Mouse (Mus musculus) neural tube, embryonic 12.5 days (tissue): ENCODE measurements at regions not wholly inside any gene's neighbourhood (a gene's known extent, or its start where the extent isn't known, plus 50 kb on each side); places are given as distances from the start of the nearest gene placed in this dataset.

Experiments used
- ATAC-seq: fragments of 200-750 bp; cut with Nextera tagmentation; 2 replicates; pipeline ENCODE4 v1.8.0; 2017; ENCODE audit warnings: low read depth, mild to moderate bottlenecking, moderate TSS enrichment, moderate library complexity; ENCODE audit not compliant: low FRiP score
- H3K27ac ChIP-seq: fragments of 300-500 bp; sonication (generic); 2 replicates; pipeline ENCODE4 v1.5.1; 2016
- H3K27me3 ChIP-seq: fragments of 300-500 bp; sonication (generic); replicated peaks from 2 replicates; pipeline ENCODE4 v1.6.1; 2016; ENCODE audit warnings: mild to moderate bottlenecking
- H3K36me3 ChIP-seq: fragments of 300-500 bp; sonication (generic); 2 replicates; pipeline ENCODE4 v1.6.1; 2016; ENCODE audit warnings: mild to moderate bottlenecking
- H3K4me1 ChIP-seq: fragments of 300-500 bp; sonication (generic); 2 replicates; pipeline ENCODE4 v1.6.1; 2016
- H3K4me2 ChIP-seq: fragments of 300-500 bp; sonication (generic); replicated peaks from 2 replicates; pipeline ENCODE4 v1.6.1; 2016; ENCODE audit warnings: mild to moderate bottlenecking
- H3K4me3 ChIP-seq: fragments of 300-500 bp; sonication (generic); 2 replicates; pipeline ENCODE4 v1.5.1; 2016
- H3K9ac ChIP-seq: fragments of 300-500 bp; sonication (generic); 2 replicates; pipeline ENCODE4 v1.6.1; 2016; ENCODE audit warnings: mild to moderate bottlenecking
- H3K9me3 ChIP-seq: fragments of 300-500 bp; sonication (generic); 2 replicates; pipeline ENCODE4 v1.6.1; 2016; ENCODE audit warnings: mild to moderate bottlenecking
- WGBS: fragments of 180-500 bp; shearing (Covaris S2); methylation state at CpG from one replicate; pipeline ENCODE4 v1.1.7; 2016; 5-methylcytosine and 5-hydroxymethylcytosine counted together

DNA sequence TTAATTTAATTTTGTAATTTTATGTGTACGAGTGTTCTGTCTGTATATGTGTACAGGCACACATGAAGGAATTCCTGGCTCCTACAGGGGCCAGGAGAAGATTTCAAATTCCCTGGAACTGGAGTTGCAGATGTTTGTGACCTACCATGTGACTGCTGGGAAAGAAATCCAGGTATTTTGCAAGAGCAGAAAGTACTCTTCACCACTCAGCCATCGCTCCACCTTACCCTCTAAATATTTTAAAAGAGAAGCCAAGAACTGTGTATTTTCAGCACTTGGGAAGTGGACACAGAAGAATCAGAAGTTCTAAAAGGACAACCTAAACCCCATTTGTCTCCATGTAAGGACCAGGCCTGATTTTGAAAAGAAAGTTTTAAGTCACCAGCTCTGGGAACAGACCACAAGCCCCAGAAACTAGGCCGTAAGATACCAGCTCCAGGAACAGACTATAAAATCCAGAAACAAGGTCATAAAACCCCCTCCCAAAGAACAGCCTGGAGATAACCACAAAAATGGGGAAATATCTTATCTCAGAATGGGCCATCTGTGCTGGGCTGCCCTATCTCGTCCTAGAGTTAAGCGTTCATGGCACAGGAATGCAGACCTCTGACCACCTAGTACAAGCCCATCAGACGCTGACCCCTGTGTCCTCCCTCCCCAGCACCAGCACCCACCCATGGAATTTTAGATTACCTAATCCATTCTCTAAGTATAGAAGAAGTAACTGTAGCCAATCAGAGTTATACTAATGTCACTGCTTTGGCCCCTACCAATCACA is 178.8 kb upstream of the Dyrk2 start:
- 91% methylated on average over 6 of the region's 6 CpGs for WGBS

DNA sequence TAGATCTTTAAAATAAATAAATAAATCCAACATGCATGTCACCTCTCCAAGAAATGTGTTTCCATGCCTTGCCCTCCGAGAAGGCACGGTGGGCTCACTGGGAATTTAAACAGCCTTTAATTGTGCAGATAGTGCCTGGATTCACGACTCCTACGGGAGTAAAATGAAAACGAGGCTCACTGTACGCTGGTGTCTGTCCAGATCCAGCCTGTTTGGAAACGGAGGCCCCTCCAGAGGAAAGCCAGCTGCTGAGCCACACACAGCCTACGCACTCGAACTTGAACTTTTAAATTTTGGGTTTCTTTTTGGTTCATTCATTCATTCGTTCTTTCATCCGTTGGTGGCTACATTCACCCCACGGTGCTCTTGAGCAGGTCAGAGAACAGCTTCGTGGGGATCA is 175.1 kb upstream of the Dyrk2 start:
- Histone ChIP-seq H3K4me2 (no peak overlapping the region), H3K9me3 (no peaks in the 10 kb centered on the region), H3K4me1 (0 out of 2 replicates have a peak, but pooled peaks cover 2% of the 10 kb centered on the region), H3K27ac (no peak overlapping the region), H3K27me3 (no peaks in the 10 kb centered on the region), H3K9ac (no peak overlapping the region), H3K4me3 (no peak overlapping the region), H3K36me3 (no peaks in the 10 kb centered on the region)
- no peak for ATAC-seq
- WGBS, result 80% methylated on average over 13 of the region's 13 CpGs

More for the DNA sequence above, 178.8 kb upstream of the Dyrk2 start:
- no peak overlapping the region for H3K9ac ChIP-seq
- no peaks in the 10 kb centered on the region for H3K27me3 ChIP-seq
- H3K27ac ChIP-seq, result no peak overlapping the region
- H3K4me2 ChIP-seq, result no peak overlapping the region
- H3K9me3 ChIP-seq, result no peaks in the 10 kb centered on the region
- H3K4me1 ChIP-seq, result no peaks in the 10 kb centered on the region; the same call in 1 of the 2 replicates
- no peaks in the 10 kb centered on the region for H3K36me3 ChIP-seq
- no peak for ATAC-seq
- H3K4me3 ChIP-seq, result no peak overlapping the region

DNA sequence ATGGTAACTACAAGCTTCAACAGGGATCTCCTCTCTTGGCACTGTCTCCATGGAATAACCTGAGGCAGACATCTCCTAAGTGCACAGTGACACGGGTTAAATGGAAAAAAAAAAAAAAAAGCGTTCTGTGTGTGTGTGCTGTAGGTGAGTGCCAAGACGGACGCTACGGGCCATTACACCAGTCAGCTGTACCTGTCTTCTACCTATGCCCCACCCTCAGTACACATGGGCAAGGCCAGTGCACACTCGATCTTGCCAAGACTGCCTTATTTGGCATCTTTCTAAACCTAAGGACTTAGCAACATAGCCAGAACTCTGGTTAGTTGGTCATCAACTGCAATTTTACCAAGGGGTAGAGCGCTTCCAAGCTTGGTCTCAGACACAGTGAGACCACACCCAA is 173.1 kb upstream of the Dyrk2 start:
- Histone ChIP-seq H3K27ac (no peak overlapping the region), H3K36me3 (no peaks in the 10 kb centered on the region), H3K4me2 (no peak overlapping the region), H3K9me3 (no peaks in the 10 kb centered on the region), H3K4me3 (no peak overlapping the region), H3K9ac (no peak overlapping the region), H3K4me1 (0 out of 2 replicates have a peak, but pooled peaks cover 2% of the 10 kb centered on the region), H3K27me3 (no peaks in the 10 kb centered on the region)
- ATAC-seq, result no peak
- 97% methylated on average over 7 of the region's 7 CpGs for WGBS

DNA sequence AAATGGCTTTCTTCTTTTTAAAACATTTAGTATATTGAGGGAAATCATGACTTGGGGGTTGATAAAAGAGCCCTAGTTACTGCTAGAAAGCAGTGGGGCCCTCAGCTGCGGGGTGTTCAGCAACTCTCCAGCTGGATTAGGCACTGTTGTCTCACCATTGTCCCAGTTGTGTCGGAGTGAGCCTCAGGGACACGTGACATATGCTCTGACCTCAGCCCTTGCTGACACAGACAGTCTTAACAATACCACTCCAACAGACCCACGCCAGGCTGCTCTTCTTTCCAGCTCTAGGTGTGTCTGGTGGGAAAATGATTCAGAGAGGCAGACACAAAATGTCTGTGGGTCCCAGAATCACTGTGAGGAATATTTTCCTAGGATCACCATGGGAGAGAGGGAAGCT is 170.2 kb upstream of the Dyrk2 start:
- Histone ChIP-seq H3K27ac (no peak overlapping the region), H3K27me3 (no peaks in the 10 kb centered on the region), H3K9ac (no peak overlapping the region), H3K9me3 (no peaks in the 10 kb centered on the region), H3K4me1 (0 out of 2 replicates have a peak, but pooled peaks cover 2% of the 10 kb centered on the region), H3K4me3 (no peak overlapping the region), H3K4me2 (no peak overlapping the region), H3K36me3 (no peaks in the 10 kb centered on the region)
- 21% methylated on average over 4 of the region's 4 CpGs for WGBS
- no peak for ATAC-seq

DNA sequence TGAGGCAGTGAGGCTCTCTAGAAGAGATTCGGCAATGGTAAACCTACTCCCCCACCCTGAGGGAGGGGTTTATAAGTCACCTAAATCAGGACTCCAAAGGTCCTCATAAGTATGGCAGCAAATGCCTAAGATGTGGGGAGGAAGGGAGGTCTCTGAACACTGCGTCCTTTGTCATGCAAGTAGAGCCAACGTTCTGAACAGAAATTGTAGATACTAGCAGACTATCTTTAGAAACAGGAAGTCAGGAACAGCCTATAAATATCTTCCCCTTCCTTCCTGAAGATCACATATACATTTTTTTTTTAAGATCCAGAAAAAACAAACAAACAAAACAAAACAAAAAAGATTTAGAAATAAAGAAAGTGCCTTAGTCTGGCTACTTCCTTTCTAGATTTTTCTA is 169.7 kb upstream of the Dyrk2 start:
- H3K9me3 ChIP-seq, result no peaks in the 10 kb centered on the region
- no peak overlapping the region for H3K27ac ChIP-seq
- H3K9ac ChIP-seq, result no peak overlapping the region
- H3K27me3 ChIP-seq, result no peaks in the 10 kb centered on the region
- H3K36me3 ChIP-seq, result no peaks in the 10 kb centered on the region
- H3K4me1 ChIP-seq, result 0 out of 2 replicates have a peak, but pooled peaks cover 2% of the 10 kb centered on the region
- ATAC-seq, result no peak
- H3K4me3 ChIP-seq, result no peak overlapping the region
- WGBS, result 70% methylated on average over 3 of the region's 3 CpGs
- H3K4me2 ChIP-seq, result no peak overlapping the region

DNA sequence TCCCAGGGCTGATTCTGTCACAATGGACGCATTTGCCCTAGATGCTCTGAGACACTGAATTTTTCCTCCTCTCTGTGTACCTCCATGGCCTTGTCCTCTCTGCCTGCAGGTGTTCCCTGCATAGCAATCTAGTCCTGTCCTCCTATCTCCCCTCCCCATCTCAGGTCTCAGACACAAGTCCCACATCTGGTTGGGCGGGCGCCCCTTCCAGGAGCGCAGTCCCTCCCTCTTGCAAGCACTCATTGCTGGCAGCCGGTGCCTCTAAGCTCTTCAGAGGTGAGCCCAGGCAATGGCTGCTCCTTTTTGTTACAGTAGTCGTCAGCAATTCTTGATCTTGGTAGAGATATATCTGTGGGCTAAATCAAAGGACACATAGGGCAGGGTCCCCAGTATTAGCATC is 169.0 kb upstream of the Dyrk2 start:
- Histone ChIP-seq H3K4me1 (0 out of 2 replicates have a peak, but pooled peaks cover 2% of the 10 kb centered on the region), H3K27ac (no peak overlapping the region), H3K9me3 (no peaks in the 10 kb centered on the region), H3K4me2 (no peak overlapping the region), H3K4me3 (no peak overlapping the region), H3K27me3 (no peaks in the 10 kb centered on the region), H3K36me3 (no peaks in the 10 kb centered on the region), H3K9ac (no peak overlapping the region)
- no peak for ATAC-seq
- 94% methylated on average over 6 of the region's 6 CpGs for WGBS

DNA sequence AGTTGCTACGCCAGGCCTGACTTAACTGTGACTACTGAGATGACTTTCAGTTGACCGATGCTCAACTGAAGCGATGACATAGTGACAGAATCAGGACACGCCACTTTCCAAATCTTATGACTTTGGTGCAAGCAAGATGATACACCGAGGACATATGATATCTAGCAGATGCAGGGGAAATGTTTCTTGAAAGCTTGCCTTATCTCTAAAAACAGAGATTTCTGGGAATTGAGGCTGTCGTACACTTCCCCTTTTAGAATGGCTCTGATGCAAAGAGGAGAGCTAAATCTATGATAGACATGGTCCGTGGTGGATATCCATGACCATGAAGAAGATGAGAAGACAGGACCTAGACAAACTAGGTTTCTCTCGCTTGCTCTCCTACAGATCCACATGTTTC is 167.8 kb upstream of the Dyrk2 start:
- Histone ChIP-seq H3K4me3 (no peak overlapping the region), H3K36me3 (no peaks in the 10 kb centered on the region), H3K27me3 (no peaks in the 10 kb centered on the region), H3K9me3 (no peaks in the 10 kb centered on the region), H3K27ac (no peak overlapping the region), H3K9ac (no peak overlapping the region), H3K4me1 (0 out of 2 replicates have a peak, but pooled peaks cover 2% of the 10 kb centered on the region), H3K4me2 (no peak overlapping the region)
- WGBS, result 94% methylated on average over 8 of the region's 8 CpGs
- ATAC-seq, result no peak

DNA sequence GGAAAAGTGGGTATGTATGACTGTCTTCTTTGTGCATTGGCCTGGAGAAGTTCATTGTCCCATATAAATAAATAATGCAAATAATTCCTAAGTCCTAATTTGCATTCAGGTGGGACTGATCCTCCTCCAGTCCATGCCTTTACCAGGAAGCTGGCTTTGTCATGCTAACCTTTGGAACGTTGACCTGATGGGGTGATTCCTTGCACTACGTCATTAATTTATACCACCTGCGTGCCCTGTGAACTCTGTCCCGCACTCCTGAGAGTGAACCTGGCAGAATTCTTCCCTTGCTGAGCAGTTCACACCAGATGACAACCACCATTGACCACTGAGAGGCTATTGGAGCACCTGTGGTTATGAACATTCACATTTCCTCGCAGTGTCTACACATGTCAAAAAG is 165.9 kb upstream of the Dyrk2 start:
- WGBS, result 87% methylated on average over 5 of the region's 5 CpGs
- H3K9ac ChIP-seq, result no peak overlapping the region
- no peak overlapping the region for H3K4me3 ChIP-seq
- no peaks in the 10 kb centered on the region for H3K36me3 ChIP-seq
- no peaks in the 10 kb centered on the region for H3K9me3 ChIP-seq
- H3K4me1 ChIP-seq, result no peaks in the 10 kb centered on the region
- ATAC-seq, result no peak
- H3K4me2 ChIP-seq, result no peak overlapping the region
- no peaks in the 10 kb centered on the region for H3K27me3 ChIP-seq
- no peak overlapping the region for H3K27ac ChIP-seq

DNA sequence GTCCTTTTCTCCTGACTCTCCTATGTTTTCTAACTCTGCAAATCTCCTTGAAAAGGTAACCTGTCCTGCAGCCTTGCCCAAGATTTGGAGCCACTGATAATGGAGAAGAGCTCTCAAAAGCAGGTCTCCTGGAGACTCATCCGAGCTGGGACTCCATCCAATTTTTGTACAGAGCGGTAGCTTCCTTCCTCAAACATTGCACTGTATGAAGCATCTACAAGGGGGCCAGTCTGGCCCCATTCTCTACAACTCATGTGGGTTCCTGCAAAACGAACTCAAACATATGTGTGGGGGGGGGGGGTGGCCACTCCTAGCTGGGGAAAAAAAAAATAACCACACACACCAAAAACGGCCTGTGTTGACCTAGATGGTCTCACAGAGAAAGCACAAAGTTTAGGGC is 164.4 kb upstream of the Dyrk2 start:
- Histone ChIP-seq H3K27me3 (no peaks in the 10 kb centered on the region), H3K4me1 (no peaks in the 10 kb centered on the region), H3K36me3 (no peaks in the 10 kb centered on the region), H3K9me3 (no peaks in the 10 kb centered on the region), H3K4me2 (no peak overlapping the region), H3K27ac (no peak overlapping the region), H3K4me3 (no peak overlapping the region), H3K9ac (no peak overlapping the region)
- no peak for ATAC-seq
- WGBS, result 78% methylated on average over 4 of the region's 4 CpGs

DNA sequence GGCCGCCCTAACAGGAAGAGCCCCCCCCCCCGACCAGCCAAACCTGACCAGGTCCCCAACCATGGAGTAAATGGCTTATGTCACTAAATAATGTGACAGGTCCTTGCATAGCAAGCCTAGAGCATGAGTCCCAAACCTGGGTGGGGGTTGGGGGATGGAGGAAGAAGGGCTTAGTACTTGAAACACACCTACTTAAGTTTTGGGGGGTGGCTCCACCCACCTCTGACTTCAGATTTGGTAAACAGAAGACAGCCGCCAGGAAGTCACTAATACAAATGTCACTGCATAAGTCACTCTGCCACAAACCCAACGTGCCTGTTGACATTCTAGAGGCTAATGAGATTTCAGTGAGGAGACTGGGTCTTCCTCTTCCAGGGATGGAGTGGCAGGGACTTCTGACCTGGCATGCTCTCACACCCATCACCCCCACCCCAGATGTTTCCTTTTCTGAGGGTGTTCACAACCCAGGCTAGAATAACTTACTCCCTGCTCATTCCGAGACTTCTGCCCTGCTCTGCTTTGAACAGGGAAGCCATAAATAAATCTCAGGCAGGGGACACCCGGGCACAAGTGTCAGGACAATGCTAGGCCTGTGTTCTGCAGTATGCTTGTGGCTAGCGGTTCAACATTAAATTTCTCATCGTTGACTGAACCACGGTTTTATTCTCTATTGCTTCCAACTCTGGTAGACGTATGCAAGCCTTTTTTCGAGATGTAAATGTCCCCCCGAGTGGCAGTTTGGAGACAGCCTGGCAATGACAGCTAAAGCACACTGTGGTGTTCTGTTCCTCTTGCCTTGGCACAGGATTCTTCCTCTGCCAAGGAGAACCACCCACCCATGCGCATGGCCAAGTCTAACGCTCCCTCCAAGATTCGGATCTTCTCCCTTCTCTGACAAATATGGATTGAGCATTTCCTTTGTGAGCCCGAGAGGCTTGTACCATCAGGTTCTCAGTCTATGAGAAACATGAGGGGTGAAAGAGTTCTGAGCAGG is 161.6 kb upstream of the Dyrk2 start:
- Histone ChIP-seq H3K9ac (no peak overlapping the region), H3K9me3 (no peaks in the 10 kb centered on the region), H3K27me3 (no peaks in the 10 kb centered on the region), H3K4me2 (no peak overlapping the region), H3K27ac (no peak overlapping the region), H3K36me3 (no peaks in the 10 kb centered on the region), H3K4me3 (no peak overlapping the region), H3K4me1 (peaks cover 4% of the 10 kb centered on the region; the same call in 1 of the 2 replicates)
- ATAC-seq, result no peak
- WGBS, result 63% methylated on average over 16 of the region's 16 CpGs

DNA sequence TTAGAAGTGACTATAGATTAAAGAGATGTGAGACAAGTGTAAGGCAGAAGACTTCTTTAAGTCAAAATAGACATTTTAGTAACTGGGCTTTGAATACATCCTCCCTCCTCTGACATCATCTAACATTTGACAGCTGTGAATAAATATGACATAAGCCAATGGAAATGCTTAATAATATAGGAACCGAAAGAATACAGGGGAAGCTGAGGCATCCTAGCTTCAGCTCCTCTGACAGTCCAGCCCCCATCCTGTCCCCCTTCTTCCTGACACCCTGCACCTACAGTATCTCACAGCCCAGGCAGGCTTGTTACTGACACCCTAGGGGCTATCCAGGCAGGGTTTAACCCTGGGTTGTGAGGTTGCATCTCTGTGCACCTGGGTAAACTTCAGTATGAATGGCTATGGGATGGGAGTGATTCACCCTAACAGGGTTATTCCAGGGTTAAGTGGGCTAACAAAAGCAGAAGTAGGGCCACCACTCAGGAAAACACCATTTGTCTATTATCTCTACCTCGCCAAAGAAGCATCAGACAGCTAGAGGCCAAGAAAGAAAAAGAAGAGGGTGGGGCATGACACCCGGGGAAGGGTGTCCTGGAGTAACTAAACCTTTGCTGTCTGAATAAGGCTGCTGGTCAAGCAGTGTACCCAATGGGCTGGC is 158.6 kb upstream of the Dyrk2 start:
- no peak for ATAC-seq
- H3K4me1 ChIP-seq, result peaks cover 4% of the 10 kb centered on the region; the same call in 1 of the 2 replicates
- no peaks in the 10 kb centered on the region for H3K27me3 ChIP-seq
- WGBS, result 63% methylated on average over 3 of the region's 3 CpGs
- no peak overlapping the region for H3K9ac ChIP-seq
- no peaks in the 10 kb centered on the region for H3K9me3 ChIP-seq
- H3K4me2 ChIP-seq, result no peak overlapping the region
- H3K27ac ChIP-seq, result no peak overlapping the region
- no peaks in the 10 kb centered on the region for H3K36me3 ChIP-seq
- no peak overlapping the region for H3K4me3 ChIP-seq
